Mouse (Mus musculus): Measurements from ENCODE around the gene Tnfrsf13b. TPM values are rescaled to one million over a fixed set of nuclear protein-coding genes. Genes with fewer than 3 reads are reported as not detected.
"Not testable (repeated sequence)": the region's sequence is repeated elsewhere in the genome, so short reads cannot be mapped to it uniquely, and the experiment has no call there.

Tnfrsf13b gene
- total RNA-seq, 4 experiments from 2014 or later = 0.76 to 2.3 (median 1.5) TPM

GRCm38 (mm10) chr11:61127421-61128055 lies 983 bp downstream of the Tnfrsf13b start:
- DNase-seq (ENCODE audit: low spot score in 2 of 2) = no peak

- no peak for DNase-seq (ENCODE audit: low spot score in 2 of 2)
Observed at GRCm38 (mm10) chr11:61129305-61129704, 2.8 kb downstream of the Tnfrsf13b start.

GRCm38 (mm10) chr11:61130646-61131045 lies 4.1 kb downstream of the Tnfrsf13b start:
- not testable (repeated sequence) for DNase-seq (ENCODE audit: low spot score in 2 of 2)

DNA sequence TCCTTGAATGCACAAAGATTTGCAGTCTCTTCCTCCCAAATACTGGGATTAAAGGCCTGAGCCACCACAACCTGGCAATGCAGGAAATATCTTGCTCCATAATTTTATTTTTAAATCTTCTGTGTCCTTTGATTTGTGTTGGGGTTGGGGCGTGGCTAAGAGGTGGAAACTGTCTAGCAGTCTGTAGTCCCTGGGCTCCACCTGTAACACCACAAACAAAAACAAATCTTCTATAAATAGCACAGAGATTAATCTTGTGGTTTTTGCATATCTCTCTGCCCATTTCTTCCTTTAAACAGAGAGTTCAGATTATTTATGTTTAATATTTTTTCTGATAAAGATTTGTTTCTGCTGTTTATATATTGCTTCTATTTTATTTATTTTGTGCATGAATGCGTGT lies 6.4 kb downstream of the Tnfrsf13b start:
- DNase-seq (ENCODE audit: low spot score in 2 of 2) = no peak

DNA sequence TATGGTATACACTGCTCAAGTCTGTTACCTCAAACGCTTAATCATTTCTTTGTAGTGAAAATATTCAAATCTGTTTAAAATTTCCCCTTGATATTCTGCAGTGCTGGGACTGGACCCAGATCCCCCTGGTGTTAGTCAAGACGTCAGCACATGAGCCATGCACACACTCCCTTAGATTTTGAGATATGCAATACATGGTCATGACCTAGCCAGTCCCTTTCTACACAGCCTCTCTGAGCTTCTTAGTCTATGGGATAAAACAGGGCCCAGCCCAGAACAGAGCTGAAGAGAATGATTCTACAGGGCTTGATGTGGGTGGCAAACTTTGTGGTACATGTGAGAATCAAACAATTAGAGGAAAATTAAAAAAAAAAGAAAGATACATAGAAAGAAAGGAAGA lies 15.1 kb downstream of the Tnfrsf13b start:
- DNase-seq (ENCODE audit: low spot score in 2 of 2) = no peak

- no peak for DNase-seq (ENCODE audit: low spot score in 2 of 2)
Observed at GRCm38 (mm10) chr11:61142262-61142661, 15.7 kb downstream of the Tnfrsf13b start.

- no peak for DNase-seq (ENCODE audit: low spot score in 2 of 2)
Observed at GRCm38 (mm10) chr11:61142941-61143530, 16.5 kb downstream of the Tnfrsf13b start.

- no peak for DNase-seq (ENCODE audit: low spot score in 2 of 2)
Observed at GRCm38 (mm10) chr11:61143564-61144469, 17.3 kb downstream of the Tnfrsf13b start.

DNA sequence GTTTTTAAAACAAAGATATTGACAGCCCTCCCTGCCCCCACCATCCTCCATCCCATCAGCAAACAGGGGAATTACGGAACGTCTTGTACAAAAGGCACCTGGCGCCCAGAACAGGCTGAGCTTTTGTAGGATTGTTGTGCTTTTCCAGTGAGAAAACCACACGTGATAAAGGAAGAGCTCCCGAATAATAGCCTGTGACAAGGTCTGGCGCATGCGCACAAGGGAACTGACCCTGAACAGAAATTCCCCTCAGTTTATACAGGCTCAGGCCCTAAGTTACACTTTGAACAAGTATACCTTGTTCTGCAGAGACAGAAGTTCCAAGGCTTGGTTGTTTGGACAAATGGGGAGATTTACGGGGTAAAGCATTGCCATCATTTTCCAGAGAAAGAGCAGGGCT lies 19.0 kb downstream of the Tnfrsf13b start:
- DNase-seq (ENCODE audit: low spot score in 2 of 2) = no peak

GRCm38 (mm10) chr11:61146645-61147299 lies 20.2 kb downstream of the Tnfrsf13b start:
- no peak for DNase-seq (ENCODE audit: low spot score in 2 of 2)

- DNase-seq (ENCODE audit: low spot score in 2 of 2) = no peak
Observed at GRCm38 (mm10) chr11:61147300-61147683, 20.7 kb downstream of the Tnfrsf13b start.

GRCm38 (mm10) chr11:61150233-61151001 lies 23.9 kb downstream of the Tnfrsf13b start:
- DNase-seq (ENCODE audit: low spot score in 2 of 2) = no peak

DNA sequence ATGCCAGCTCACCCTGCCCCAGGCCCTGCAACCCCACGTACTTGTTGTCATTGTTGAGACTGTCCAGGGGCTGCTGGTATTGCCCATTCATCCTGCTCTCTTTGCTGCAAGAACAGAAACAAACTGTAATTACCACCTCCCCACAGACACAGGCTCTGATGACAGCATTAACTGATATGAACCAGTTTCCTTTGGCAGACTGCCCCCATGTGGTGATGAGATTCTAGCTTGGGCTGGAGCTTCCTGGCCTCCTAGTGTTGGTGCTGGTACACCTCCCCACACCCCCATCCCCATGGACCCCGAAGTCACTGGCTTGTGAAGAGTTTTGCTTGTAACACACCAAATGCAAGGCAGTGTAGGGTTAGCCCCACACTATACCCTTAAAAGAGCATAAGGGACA lies 29.2 kb downstream of the Tnfrsf13b start:
- no peak for DNase-seq (ENCODE audit: low spot score in 2 of 2)

GRCm38 (mm10) chr11:61158141-61158540 lies 31.6 kb downstream of the Tnfrsf13b start:
- DNase-seq (ENCODE audit: low spot score in 2 of 2) = no peak

DNA sequence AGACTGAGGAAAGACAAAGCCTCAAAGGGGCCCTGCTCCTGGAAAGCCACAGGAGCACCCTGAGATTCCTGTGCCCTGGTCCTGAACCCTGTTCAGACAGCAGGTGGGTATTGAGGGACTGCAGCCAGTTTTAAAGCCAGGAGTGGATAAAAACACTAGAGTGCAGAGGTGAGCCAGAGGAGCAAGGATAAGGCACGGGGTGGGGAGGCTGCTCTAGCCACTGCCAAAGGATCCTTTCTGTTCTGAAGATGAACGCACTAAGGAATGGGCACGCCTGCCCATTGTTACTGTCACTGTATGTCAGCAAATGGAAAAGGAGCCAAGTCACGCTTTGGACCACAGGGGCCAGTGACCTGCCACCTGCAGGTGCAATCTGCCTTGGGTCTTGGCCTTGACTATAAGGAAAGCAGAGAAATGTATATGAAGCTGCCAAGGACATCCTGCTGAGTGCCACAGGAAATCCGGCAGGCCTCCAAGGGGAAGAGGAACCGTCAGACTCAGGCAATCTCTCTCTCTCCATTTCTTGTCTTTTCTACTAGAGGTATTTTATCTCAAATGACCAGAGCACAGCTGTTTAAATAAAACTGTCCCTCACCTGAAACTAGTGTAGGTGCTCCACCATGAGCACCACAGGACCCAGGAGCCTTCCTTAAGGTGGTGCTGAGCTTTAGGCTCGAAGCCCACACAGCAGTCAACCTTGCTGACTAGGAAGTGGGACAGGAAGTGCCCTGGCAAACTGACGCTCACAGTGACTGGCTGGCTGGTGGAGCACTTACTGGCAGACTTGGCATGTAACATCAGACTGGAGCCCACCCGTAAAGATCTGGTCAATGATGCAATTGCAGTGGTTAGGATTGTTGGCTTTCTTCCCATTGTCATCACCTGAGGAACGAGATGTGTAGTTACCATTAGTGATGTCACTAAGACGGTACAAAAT lies 33.5 kb downstream of the Tnfrsf13b start:
- DNase-seq (ENCODE audit: low spot score in 2 of 2) = no peak

- DNase-seq (ENCODE audit: low spot score in 2 of 2) = no peak
Observed at GRCm38 (mm10) chr11:61161121-61161520, 34.6 kb downstream of the Tnfrsf13b start.

DNA sequence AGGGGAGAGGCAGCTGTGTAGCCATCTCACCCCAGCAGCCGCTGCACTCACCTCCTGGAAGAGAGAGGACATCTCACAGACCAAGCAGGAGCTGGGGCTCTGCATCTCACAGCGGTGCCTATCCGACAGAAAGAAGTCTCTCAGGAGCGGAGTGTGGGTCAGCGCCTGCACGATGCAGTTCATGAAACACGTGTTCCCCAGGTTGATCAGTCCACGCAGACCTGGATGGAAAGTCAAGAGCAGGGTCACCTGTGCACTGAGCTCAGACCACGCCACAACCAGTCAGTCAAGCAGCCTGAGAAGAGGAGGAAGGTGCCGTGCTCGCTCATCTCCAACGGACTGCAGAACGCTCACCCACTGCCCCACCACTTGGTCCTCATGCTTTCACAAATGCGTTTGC lies 36.2 kb downstream of the Tnfrsf13b start:
- no peak for DNase-seq (ENCODE audit: low spot score in 2 of 2)

DNA sequence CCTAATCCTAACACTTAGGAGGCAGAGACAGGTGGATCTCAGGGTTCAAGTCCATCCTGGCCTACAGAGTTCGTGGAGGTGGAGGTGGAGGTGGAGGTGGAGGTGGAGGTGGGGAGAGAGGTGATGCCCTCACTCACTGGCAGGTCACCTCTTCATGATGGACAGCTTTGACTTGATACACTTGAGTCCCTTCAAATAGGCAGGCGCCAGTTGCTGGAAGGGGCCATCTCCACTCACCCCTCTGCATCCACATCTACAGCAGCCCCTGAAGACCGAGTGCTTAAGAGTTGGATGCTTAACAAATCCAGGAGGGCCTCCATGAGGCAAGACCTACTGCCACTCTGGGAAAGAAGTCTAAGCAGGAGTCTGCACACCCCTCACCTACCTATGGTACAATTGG lies 36.8 kb downstream of the Tnfrsf13b start:
- DNase-seq (ENCODE audit: low spot score in 2 of 2) = no peak

DNA sequence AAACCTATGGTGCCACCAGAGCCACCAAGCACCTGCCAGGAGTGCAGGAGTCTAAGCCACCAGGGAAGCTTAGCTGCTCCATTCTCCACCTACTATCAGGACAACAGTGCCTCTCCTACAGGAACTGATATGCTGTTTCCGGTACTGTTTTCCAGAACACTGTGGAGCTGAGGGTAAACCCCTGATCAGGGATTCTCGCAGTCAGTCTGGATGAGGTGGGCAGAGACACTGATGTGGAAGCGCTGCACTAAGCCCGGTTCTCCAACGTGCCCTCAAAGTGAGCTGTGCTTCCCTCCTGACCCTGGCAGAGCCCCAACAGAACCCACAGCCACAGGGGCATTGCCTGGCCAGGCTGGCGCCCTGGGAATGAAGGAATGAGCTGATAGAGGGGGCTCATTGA lies 37.8 kb downstream of the Tnfrsf13b start:
- DNase-seq (ENCODE audit: low spot score in 2 of 2) = no peak

GRCm38 (mm10) chr11:61164881-61165280 lies 38.3 kb downstream of the Tnfrsf13b start:
- DNase-seq (ENCODE audit: low spot score in 2 of 2) = no peak

Measured in left cerebral cortex, adult 8-10 months (tissue).